Mouse (Mus musculus) liver, embryonic 15.5 days (tissue): ENCODE data around the gene Rreb1. TPM values are rescaled to one million over a fixed set of nuclear protein-coding genes. Genes with fewer than 3 reads are reported as not detected.

Experiments
- ATAC-seq: fragments of 200-750 bp; cut with Nextera tagmentation; 2 replicates; pipeline ENCODE4 v1.8.0; 2017; ENCODE audit warnings: moderate number of reproducible peaks, mild to moderate bottlenecking, moderate library complexity; ENCODE audit not compliant: insufficient read depth
- H3K27ac ChIP-seq: fragments of 300-500 bp; sonication (generic); replicated peaks from 2 replicates; pipeline ENCODE4 v1.5.1; 2015; ENCODE audit warnings: mild to moderate bottlenecking, inconsistent platforms
- H3K27me3 ChIP-seq: fragments of 300-500 bp; sonication (generic); 2 replicates; pipeline ENCODE4 v1.6.1; 2015; ENCODE audit warnings: mild to moderate bottlenecking, inconsistent platforms
- H3K36me3 ChIP-seq: fragments of 300-500 bp; sonication (generic); replicated peaks from 2 replicates; pipeline ENCODE4 v1.6.1; 2015; ENCODE audit warnings: moderate library complexity, mild to moderate bottlenecking, inconsistent platforms
- H3K4me1 ChIP-seq: fragments of 300-500 bp; sonication (generic); replicated peaks from 2 replicates; pipeline ENCODE4 v1.6.1; 2015; ENCODE audit warnings: inconsistent platforms
- H3K4me2 ChIP-seq: fragments of 300-500 bp; sonication (generic); 2 replicates; pipeline ENCODE4 v1.6.1; 2015; ENCODE audit warnings: moderate library complexity, mild to moderate bottlenecking, inconsistent platforms
- H3K4me3 ChIP-seq: fragments of 300-500 bp; sonication (generic); replicated peaks from 2 replicates; pipeline ENCODE4 v1.5.1; 2015; ENCODE audit warnings: mild to moderate bottlenecking, inconsistent platforms
- H3K9ac ChIP-seq: fragments of 300-500 bp; sonication (generic); 2 replicates; pipeline ENCODE4 v1.6.1; 2015; ENCODE audit warnings: moderate library complexity, mild to moderate bottlenecking, inconsistent platforms
- H3K9me3 ChIP-seq: fragments of 300-500 bp; sonication (generic); replicated peaks from 2 replicates; pipeline ENCODE4 v1.6.1; 2016; ENCODE audit warnings: inconsistent platforms
- WGBS: fragments of 180-500 bp; shearing (Covaris S2); methylation state at CpG from one replicate; pipeline ENCODE4 v1.1.7; 2015; ENCODE audit warnings: mixed read lengths; ENCODE audit not compliant: insufficient replicate concordance; 5-methylcytosine and 5-hydroxymethylcytosine counted together
- polyA plus RNA-seq: library from polyadenylated mRNA; unstranded; fragments of >200 nt; fragmentation: Nextera tagmentation; extraction: Ambion mirVana; gene quantifications from 2 replicates; pipeline ENCODE4 v1.2.1, GENCODE M21; 2015

The Rreb1 gene
- polyA plus RNA-seq, 1 experiment from 2014 or later, result 5.4 TPM

- Histone ChIP-seq H3K36me3 (peaks cover 84% of the 10 kb centered on the region), H3K9me3 (no peaks in the 10 kb centered on the region), H3K27ac (peak overlapping the region; percentile 51), H3K27me3 (no peaks in the 10 kb centered on the region), H3K4me1 (peaks cover 19% of the 10 kb centered on the region), H3K4me2 (no peak overlapping the region), H3K4me3 (no peak overlapping the region), H3K9ac (no peak overlapping the region)
- WGBS, result 47% methylated on average over 6 of the region's 6 CpGs
- ATAC-seq, result peak; percentile 47; the same call in 1 of the 2 replicates
Measured at GRCm38 (mm10) chr13:37895564-37896254, 117.5 kb downstream of the Rreb1 start.

DNA sequence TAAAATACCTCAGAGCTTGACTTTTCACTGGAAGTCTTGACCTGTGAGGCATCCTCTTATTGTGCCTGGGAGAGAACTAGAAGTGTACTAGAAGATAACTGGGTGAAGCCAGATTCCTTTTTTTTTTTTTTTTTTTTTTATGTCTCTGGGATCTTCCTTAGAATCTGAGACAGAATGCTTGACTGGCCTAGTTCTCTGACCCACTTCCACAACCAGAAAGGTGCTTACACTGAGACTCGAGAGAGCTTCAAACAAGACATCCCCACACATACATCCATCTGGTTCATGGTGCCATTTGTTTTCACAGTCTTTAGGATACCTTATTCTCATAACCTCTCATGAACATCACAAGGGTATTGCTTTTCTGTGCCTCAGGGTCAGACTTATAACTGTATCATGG, 118.2 kb downstream of the Rreb1 start:
- Histone ChIP-seq H3K27me3 (no peaks in the 10 kb centered on the region), H3K4me3 (no peak overlapping the region), H3K27ac (0 out of 2 replicates have a peak overlapping the region, but pooled peaks have one; percentile 51), H3K9ac (no peak overlapping the region), H3K4me2 (no peak overlapping the region), H3K4me1 (peaks cover 19% of the 10 kb centered on the region), H3K36me3 (peaks cover 89% of the 10 kb centered on the region), H3K9me3 (no peaks in the 10 kb centered on the region)
- WGBS, result 77% methylated on average over 1 of the region's 1 CpGs
- ATAC-seq, result no peak

GRCm38 (mm10) chr13:37898772-37899171, 120.6 kb downstream of the Rreb1 start:
- Histone ChIP-seq H3K4me2 (no peak overlapping the region), H3K4me1 (peaks cover 18% of the 10 kb centered on the region), H3K9ac (no peak overlapping the region), H3K9me3 (no peaks in the 10 kb centered on the region), H3K27ac (no peak overlapping the region), H3K36me3 (peaks cover 91% of the 10 kb centered on the region), H3K4me3 (no peak overlapping the region), H3K27me3 (no peaks in the 10 kb centered on the region)
- 71% methylated on average over 5 of the region's 5 CpGs for WGBS
- ATAC-seq, result no peak

GRCm38 (mm10) chr13:37903036-37903435, 124.8 kb downstream of the Rreb1 start:
- no peaks in the 10 kb centered on the region for H3K4me1 ChIP-seq
- H3K4me2 ChIP-seq, result no peak overlapping the region
- 67% methylated on average over 3 of the region's 3 CpGs for WGBS
- H3K27ac ChIP-seq, result peak overlapping the region; percentile 26
- H3K4me3 ChIP-seq, result no peak overlapping the region
- H3K9me3 ChIP-seq, result no peaks in the 10 kb centered on the region
- H3K36me3 ChIP-seq, result peaks cover 76% of the 10 kb centered on the region
- H3K27me3 ChIP-seq, result no peaks in the 10 kb centered on the region
- H3K9ac ChIP-seq, result no peak overlapping the region
- ATAC-seq, result peak; percentile 56

- WGBS, result 79% methylated on average over 4 of the region's 4 CpGs
- Histone ChIP-seq H3K27me3 (no peaks in the 10 kb centered on the region), H3K4me1 (no peaks in the 10 kb centered on the region), H3K36me3 (peaks cover 77% of the 10 kb centered on the region), H3K9me3 (no peaks in the 10 kb centered on the region), H3K4me3 (no peak overlapping the region), H3K4me2 (no peak overlapping the region), H3K9ac (no peak overlapping the region), H3K27ac (peak overlapping the region; percentile 26)
- ATAC-seq, result peak; percentile 74
Measured at GRCm38 (mm10) chr13:37903476-37903875, 125.3 kb downstream of the Rreb1 start.

DNA sequence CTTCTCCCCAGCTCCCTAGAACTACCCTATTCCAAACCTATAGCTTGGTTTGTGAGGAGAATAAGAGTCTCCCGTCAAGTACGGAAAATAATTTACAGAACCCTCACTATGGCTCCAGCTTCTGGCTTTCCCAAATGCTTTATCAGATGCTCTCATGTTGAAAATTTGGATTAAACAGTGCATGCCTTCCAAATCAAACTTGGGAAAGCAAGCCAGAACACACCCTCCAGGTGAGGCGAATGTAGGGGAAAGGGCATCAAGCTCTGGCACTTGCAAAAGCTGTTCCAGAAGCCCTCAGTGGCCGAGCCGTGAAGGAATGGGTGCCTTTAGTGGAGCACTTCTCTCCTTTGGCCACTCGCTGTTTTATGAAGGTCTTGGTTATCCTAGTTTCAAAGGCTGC, 126.2 kb downstream of the Rreb1 start:
- Histone ChIP-seq H3K27me3 (no peaks in the 10 kb centered on the region), H3K9ac (no peak overlapping the region), H3K4me1 (no peaks in the 10 kb centered on the region), H3K27ac (0 out of 2 replicates have a peak overlapping the region, but pooled peaks have one; percentile 6), H3K9me3 (no peaks in the 10 kb centered on the region), H3K36me3 (peaks cover 77% of the 10 kb centered on the region), H3K4me3 (no peak overlapping the region), H3K4me2 (no peak overlapping the region)
- no peak for ATAC-seq
- 80% methylated on average over 6 of the region's 6 CpGs for WGBS

DNA sequence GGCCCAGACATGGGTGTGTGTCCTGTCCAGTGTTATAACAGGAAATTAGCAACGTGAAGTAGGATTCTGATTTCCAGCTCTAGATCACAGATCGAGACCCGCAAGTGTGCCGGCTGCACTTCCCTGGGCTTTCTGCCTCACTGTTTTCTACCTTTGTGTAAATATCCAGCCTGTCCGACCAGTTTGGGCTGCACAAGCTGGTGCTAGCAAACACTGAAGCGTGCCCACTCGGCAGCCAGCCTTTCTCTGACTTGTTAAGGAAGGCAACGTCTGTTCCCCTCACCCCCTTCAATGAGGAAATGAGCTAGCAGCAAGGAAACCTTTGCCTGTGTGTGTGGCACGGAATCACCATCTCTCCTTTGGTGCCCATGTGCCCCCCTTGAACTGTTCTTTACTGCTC, 129.9 kb downstream of the Rreb1 start:
- H3K9me3 ChIP-seq, result no peaks in the 10 kb centered on the region
- peaks cover 12% of the 10 kb centered on the region for H3K4me1 ChIP-seq
- ATAC-seq, result no peak
- H3K27me3 ChIP-seq, result no peaks in the 10 kb centered on the region
- H3K4me3 ChIP-seq, result no peak overlapping the region
- H3K36me3 ChIP-seq, result peaks cover 77% of the 10 kb centered on the region
- H3K9ac ChIP-seq, result no peak overlapping the region
- 71% methylated on average over 9 of the region's 9 CpGs for WGBS
- no peak overlapping the region for H3K4me2 ChIP-seq
- no peak overlapping the region for H3K27ac ChIP-seq

- no peak overlapping the region for H3K9ac ChIP-seq
- 65% methylated on average over 6 of the region's 6 CpGs for whole genome bisulfite sequencing
- no peak overlapping the region for H3K27ac ChIP-seq
- H3K4me3 ChIP-seq, result no peak overlapping the region
- H3K4me1 ChIP-seq, result peaks cover 15% of the 10 kb centered on the region
- ATAC-seq, result no peak
- peaks cover 77% of the 10 kb centered on the region for H3K36me3 ChIP-seq
- H3K9me3 ChIP-seq, result no peaks in the 10 kb centered on the region
- H3K27me3 ChIP-seq, result no peaks in the 10 kb centered on the region
- H3K4me2 ChIP-seq, result no peak overlapping the region
Measured at GRCm38 (mm10) chr13:37908493-37908892, 130.3 kb downstream of the Rreb1 start.

DNA sequence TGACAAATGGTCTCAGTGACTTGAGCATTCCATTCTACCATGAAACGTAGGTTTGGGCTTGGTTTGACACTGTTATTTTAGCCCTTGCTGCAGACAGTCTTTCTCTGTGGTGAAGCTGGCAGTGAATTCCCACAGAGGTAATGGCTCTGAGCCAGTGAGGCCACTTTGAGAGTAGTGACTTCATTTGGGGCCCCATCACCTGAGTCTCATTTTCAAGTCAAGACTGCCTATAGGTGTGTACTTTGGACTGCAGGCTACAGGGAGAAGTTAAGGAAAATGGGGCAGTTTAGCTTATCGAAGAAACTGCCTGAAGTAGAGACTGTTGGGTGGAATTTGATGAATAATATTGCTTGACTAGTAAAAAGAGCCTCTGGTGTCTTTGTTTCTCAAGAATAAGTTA, 131.0 kb downstream of the Rreb1 start:
- Histone ChIP-seq H3K4me3 (no peak overlapping the region), H3K4me2 (no peak overlapping the region), H3K27ac (no peak overlapping the region), H3K9me3 (no peaks in the 10 kb centered on the region), H3K4me1 (peaks cover 15% of the 10 kb centered on the region), H3K9ac (no peak overlapping the region), H3K27me3 (no peaks in the 10 kb centered on the region), H3K36me3 (peaks cover 75% of the 10 kb centered on the region)
- no peak for ATAC-seq
- WGBS, result 78% methylated on average over 2 of the region's 2 CpGs

DNA sequence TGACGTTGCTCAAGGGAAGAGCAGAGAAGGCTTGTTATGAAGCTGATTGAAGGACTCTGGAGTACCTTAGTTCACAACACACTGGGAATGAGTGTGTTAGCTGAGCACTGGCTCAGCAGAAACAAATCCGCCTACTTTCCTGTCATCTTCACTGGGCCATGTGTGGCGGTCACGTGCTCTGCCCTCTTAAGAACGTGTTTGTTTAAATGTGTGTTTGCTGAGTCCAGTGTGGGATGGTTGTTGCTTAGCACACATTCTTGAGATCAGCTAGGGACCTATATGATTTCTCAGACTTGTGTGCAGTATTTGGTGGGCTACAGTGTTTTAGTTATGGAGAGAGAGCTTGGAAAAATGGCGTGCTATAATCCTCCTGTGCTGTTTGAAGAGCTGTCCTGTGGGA, 133.8 kb downstream of the Rreb1 start:
- WGBS, result 62% methylated on average over 6 of the region's 6 CpGs
- Histone ChIP-seq H3K4me2 (no peak overlapping the region), H3K4me1 (peaks cover 15% of the 10 kb centered on the region), H3K27me3 (no peaks in the 10 kb centered on the region), H3K36me3 (peaks cover 82% of the 10 kb centered on the region), H3K9me3 (no peaks in the 10 kb centered on the region), H3K9ac (no peak overlapping the region), H3K4me3 (no peak overlapping the region), H3K27ac (no peak overlapping the region)
- ATAC-seq, result no peak

DNA sequence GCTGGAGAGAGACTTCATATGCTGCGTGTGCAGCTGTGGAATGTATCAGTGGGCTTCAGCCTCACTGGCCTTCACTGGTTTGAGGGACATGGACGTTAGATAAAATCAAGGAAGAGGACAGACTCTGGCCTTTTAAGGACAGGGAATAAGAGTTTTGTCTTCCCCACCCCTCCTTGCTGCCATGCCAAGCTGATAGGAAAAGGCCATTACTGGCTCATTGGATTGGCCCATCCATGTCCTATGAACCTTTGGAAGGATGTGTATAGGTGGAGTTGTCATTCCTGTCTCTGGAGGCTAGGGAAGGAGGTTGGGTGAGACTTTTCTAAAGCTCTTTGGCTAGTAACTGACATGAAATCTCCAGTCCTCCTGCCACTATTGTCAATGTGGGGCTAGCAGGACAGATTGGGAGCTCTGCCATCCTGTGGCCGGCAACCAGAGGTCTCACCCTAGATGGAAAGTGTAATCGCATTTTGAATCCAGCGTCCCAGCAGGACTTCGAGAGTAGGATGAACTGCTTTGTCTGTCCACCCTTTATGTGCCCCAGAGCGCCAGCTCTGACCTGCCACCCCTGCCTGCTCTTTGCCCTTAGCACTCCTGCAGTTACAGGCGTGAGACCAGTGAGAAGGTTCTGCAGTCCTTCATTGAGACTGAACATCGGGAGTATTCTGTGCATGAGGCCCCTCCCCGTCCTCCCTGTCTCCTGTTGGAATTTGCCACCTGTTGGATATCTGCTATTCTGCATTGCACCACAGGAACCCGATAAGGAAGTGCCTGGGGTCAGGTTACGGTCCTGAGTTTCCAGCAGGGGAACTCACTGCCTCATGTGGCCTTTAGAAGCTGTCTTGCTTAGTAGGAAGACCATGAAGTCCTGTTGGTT, 134.6 kb downstream of the Rreb1 start:
- H3K27me3 ChIP-seq, result no peaks in the 10 kb centered on the region
- no peak overlapping the region for H3K9ac ChIP-seq
- ATAC-seq, result peak; percentile 61; the same call in 1 of the 2 replicates
- peaks cover 15% of the 10 kb centered on the region for H3K4me1 ChIP-seq
- no peaks in the 10 kb centered on the region for H3K9me3 ChIP-seq
- no peak overlapping the region for H3K4me2 ChIP-seq
- H3K4me3 ChIP-seq, result no peak overlapping the region
- 63% methylated on average over 12 of the region's 12 CpGs for WGBS
- H3K27ac ChIP-seq, result no peak overlapping the region; the same call in 1 of the 2 replicates
- peaks cover 89% of the 10 kb centered on the region for H3K36me3 ChIP-seq
